Mouse (Mus musculus) kidney, embryonic 15.5 days (tissue): ENCODE measurements around the gene Gm17455. TPM values are rescaled to one million over a fixed set of nuclear protein-coding genes. Genes with fewer than 3 reads are reported as not detected.

ENCODE experiments used
- ATAC-seq: fragments of 200-750 bp; cut with Nextera tagmentation; replicated peaks from 2 replicates; pipeline ENCODE4 v1.8.0; 2017; ENCODE audit warnings: moderate TSS enrichment; ENCODE audit not compliant: low FRiP score
- H3K27ac ChIP-seq: fragments of 300-500 bp; sonication (generic); 2 replicates; pipeline ENCODE4 v1.5.1; 2015; ENCODE audit warnings: mild to moderate bottlenecking, inconsistent platforms
- H3K27me3 ChIP-seq: fragments of 300-500 bp; sonication (generic); 2 replicates; pipeline ENCODE4 v1.6.1; 2015; ENCODE audit warnings: inconsistent platforms
- H3K36me3 ChIP-seq: fragments of 300-500 bp; sonication (generic); 2 replicates; pipeline ENCODE4 v1.6.1; 2015; ENCODE audit warnings: inconsistent platforms
- H3K4me1 ChIP-seq: fragments of 300-500 bp; sonication (generic); 2 replicates; pipeline ENCODE4 v1.6.1; 2015; ENCODE audit warnings: inconsistent platforms
- H3K4me2 ChIP-seq: fragments of 300-500 bp; sonication (generic); 2 replicates; pipeline ENCODE4 v1.6.1; 2015; ENCODE audit warnings: moderate library complexity, mild to moderate bottlenecking, inconsistent platforms
- H3K4me3 ChIP-seq: fragments of 300-500 bp; sonication (generic); replicated peaks from 2 replicates; pipeline ENCODE4 v1.5.1; 2015; ENCODE audit warnings: mild to moderate bottlenecking, inconsistent platforms
- H3K9ac ChIP-seq: fragments of 300-500 bp; sonication (generic); 2 replicates; pipeline ENCODE4 v1.6.1; 2015; ENCODE audit warnings: mild to moderate bottlenecking, inconsistent platforms
- H3K9me3 ChIP-seq: fragments of 300-500 bp; sonication (generic); replicated peaks from 2 replicates; pipeline ENCODE4 v1.6.1; 2016; ENCODE audit warnings: inconsistent platforms
- WGBS: fragments of 180-500 bp; shearing (Covaris S2); methylation state at CpG from one replicate; pipeline ENCODE4 v1.1.7; 2015; ENCODE audit warnings: mixed read lengths; 5-methylcytosine and 5-hydroxymethylcytosine counted together
- polyA plus RNA-seq: library from polyadenylated mRNA; unstranded; fragments of >200 nt; fragmentation: Nextera tagmentation; extraction: Ambion mirVana; gene quantifications from 2 replicates; pipeline ENCODE4 v1.2.1, GENCODE M21; 2015

Gm17455 gene
- polyA plus RNA-seq: 0.62 and 0.88 TPM in 2 replicates

DNA sequence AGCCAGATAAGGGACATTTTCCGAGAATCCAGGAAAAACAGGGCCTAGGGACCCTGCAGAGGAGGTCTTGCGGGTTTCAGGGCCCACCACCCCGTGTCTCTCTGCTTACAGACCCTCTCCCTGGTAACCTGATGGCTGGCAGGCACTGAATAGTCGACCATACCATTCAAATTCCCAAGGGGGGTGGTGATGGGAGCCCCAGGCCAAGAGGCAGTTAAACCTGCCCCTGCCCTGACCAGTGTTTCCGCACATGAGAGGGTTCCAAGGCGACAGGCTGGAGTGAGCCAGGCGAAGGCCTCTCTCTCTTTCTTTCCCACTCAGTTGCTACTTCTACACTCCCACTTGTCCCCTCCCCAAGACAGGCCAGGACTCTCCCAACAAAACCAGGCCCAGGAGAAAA, at the start of gene Gm17455:
Gene Gm17455 (plus strand): TSS at position 278 of the 400 bp plus-strand sequence.
- H3K9ac ChIP-seq: no peak within 1 kb of the TSS
- H3K27me3 ChIP-seq: no peaks in the 10 kb centered on the region
- 49% methylated on average over 7 of the region's 7 CpGs for WGBS

DNA sequence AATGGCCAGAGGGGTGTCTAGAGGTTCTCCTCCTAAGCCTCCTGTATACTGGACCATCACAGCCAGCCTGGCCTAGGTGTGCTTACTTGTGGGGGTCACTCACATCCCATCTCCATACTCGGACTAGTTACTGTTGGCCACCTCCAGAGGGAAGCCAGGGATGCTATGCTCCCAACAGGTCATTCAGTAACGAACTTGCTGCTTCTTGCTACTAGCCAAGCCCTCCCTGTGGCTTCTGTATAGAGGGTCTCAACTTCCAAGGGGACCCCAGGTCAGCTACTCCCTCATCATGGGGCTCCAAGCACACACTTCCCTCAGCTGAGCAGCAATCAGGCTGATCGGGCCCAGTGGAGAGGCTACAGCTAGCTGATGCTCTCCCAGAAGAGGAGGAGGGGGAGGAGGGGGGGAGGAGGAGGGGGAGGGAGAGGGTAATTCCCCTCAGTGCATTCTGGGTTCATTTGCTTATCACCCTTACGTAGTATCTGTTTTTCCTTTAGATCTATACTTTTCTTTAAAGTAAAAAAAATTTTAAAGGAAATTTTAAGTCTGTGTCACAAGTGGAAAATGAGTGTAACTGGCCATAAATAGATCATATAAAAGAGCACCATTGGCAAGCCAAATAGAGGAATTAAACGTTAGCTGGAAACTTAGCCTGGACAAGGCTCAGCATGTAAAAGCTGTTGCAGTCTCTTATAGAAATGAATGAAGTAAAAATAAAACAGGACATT, 49.3 kb upstream of the Gm17455 start:
- Histone ChIP-seq H3K9ac (0 out of 2 replicates have a peak overlapping the region, but pooled peaks have one; percentile 3), H3K4me2 (peak overlapping the region; percentile 41), H3K27me3 (peaks cover 12% of the 10 kb centered on the region; the same call in 1 of the 2 replicates), H3K4me3 (0 out of 2 replicates have a peak overlapping the region, but pooled peaks have one; percentile 21), H3K4me1 (peaks cover 73% of the 10 kb centered on the region), H3K27ac (peak overlapping the region; percentile 90), H3K36me3 (no peaks in the 10 kb centered on the region), H3K9me3 (no peaks in the 10 kb centered on the region)
- ATAC-seq: no peak
- 40% methylated on average over 5 of the region's 5 CpGs for WGBS

More for the DNA sequence above, at the start of gene Gm17455:
- H3K9me3 ChIP-seq: no peaks in the 10 kb centered on the region
- H3K4me3 ChIP-seq: no peak within 1 kb of the TSS
- no peak for ATAC-seq
- H3K27ac ChIP-seq: no peak within 1 kb of the TSS
- H3K36me3 ChIP-seq: no peaks in the 10 kb centered on the region
- no peak within 1 kb of the TSS for H3K4me2 ChIP-seq
- H3K4me1 ChIP-seq: peaks cover 6% of the 10 kb centered on the region

DNA sequence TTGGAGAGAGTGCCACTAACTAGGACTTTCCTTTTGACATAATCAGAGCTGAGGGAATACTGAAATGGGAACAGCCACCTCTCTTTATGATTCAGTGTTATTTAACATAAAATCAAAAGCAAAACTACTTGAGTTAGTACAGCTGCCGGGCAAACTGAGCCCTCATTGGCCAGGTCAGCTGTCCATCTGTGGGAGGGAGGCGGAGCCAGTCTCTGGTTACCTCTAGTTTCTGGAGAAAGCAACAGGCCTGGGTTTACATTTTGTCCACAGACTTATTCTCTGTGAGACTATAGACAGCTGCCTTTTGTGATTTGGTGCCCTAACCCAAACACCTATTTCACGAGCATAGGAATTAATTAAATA, 48.7 kb upstream of the Gm17455 start:
- ATAC-seq: peak; percentile 46; the same call in 1 of the 2 replicates
- peaks cover 12% of the 10 kb centered on the region; the same call in 1 of the 2 replicates for H3K27me3 ChIP-seq
- H3K9ac ChIP-seq: no peak overlapping the region
- 34% methylated on average over 3 of the region's 3 CpGs for whole genome bisulfite sequencing
- H3K36me3 ChIP-seq: no peaks in the 10 kb centered on the region
- H3K4me1 ChIP-seq: peaks cover 73% of the 10 kb centered on the region
- peak overlapping the region; percentile 41 for H3K4me2 ChIP-seq
- H3K9me3 ChIP-seq: no peaks in the 10 kb centered on the region
- peak overlapping the region; percentile 90 for H3K27ac ChIP-seq
- H3K4me3 ChIP-seq: 0 out of 2 replicates have a peak overlapping the region, but pooled peaks have one; percentile 21

DNA sequence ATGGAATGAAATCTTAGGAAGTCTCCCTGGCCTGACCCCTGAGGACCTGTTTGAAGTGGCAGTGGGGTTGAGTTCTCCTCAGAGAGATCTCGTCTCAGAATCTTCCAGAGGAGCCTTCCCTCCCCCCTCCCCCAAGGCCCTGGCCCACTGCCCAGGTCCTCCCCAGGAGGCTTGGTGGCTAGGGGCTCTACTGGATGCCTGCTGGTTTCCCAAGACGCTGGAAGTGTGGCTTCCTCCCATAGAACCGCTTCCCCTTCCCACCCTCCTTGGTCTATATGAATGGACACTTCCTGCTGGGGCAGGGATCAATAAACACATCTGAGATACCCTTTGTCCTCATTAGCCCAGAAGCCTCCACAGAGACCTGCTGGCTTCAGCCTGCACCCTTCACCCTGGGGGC, 48.3 kb upstream of the Gm17455 start:
- 19% methylated on average over 3 of the region's 3 CpGs for WGBS
- Histone ChIP-seq H3K27me3 (peaks cover 7% of the 10 kb centered on the region; the same call in 1 of the 2 replicates), H3K9ac (no peak overlapping the region), H3K36me3 (no peaks in the 10 kb centered on the region), H3K4me2 (peak overlapping the region; percentile 41; the same call in 1 of the 2 replicates), H3K9me3 (no peaks in the 10 kb centered on the region), H3K27ac (peak overlapping the region; percentile 90), H3K4me3 (no peak overlapping the region), H3K4me1 (peaks cover 71% of the 10 kb centered on the region)
- no peak for ATAC-seq

DNA sequence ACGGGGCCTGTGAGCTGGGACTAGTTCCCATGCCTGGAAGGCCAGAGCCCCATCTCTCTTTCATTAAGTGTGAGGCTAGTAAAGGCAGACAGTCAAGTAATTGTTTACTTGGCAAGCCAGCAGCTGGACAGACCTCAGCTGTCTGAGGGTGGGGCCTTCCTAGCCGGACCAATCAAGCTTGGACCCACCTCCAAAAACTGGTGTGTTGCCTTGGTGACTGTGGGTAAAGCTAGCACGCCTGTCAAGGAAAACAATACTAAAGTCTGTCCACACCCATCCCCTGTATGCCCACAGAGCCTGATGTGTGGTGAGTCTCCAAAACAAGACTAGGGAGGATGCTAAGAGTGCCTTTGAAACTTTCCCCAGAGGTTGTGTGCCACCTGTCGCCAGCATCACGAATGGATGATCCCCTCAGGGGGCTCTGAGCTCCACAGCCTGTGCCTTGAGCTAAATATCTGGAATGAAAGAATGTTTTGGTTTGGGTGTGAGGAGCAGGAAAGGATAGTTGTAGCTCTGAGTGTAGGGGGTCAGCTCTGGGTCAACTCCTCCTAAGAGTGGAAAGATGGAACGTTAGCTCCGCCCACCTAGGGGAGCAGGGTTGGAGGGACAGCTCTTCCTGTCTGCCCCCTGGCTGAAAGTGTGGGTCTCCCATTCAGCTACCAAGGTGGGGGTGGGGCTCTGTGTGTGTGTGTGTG, 47.6 kb upstream of the Gm17455 start:
- no peak overlapping the region for H3K9ac ChIP-seq
- H3K4me2 ChIP-seq: peak overlapping the region; percentile 41; the same call in 1 of the 2 replicates
- H3K27ac ChIP-seq: peak overlapping the region; percentile 90
- 30% methylated on average over 7 of the region's 7 CpGs for WGBS
- H3K4me1 ChIP-seq: peaks cover 64% of the 10 kb centered on the region
- no peaks in the 10 kb centered on the region for H3K36me3 ChIP-seq
- peaks cover 5% of the 10 kb centered on the region; the same call in 1 of the 2 replicates for H3K27me3 ChIP-seq
- H3K9me3 ChIP-seq: no peaks in the 10 kb centered on the region
- H3K4me3 ChIP-seq: no peak overlapping the region
- ATAC-seq: peak; percentile 35; the same call in 1 of the 2 replicates

DNA sequence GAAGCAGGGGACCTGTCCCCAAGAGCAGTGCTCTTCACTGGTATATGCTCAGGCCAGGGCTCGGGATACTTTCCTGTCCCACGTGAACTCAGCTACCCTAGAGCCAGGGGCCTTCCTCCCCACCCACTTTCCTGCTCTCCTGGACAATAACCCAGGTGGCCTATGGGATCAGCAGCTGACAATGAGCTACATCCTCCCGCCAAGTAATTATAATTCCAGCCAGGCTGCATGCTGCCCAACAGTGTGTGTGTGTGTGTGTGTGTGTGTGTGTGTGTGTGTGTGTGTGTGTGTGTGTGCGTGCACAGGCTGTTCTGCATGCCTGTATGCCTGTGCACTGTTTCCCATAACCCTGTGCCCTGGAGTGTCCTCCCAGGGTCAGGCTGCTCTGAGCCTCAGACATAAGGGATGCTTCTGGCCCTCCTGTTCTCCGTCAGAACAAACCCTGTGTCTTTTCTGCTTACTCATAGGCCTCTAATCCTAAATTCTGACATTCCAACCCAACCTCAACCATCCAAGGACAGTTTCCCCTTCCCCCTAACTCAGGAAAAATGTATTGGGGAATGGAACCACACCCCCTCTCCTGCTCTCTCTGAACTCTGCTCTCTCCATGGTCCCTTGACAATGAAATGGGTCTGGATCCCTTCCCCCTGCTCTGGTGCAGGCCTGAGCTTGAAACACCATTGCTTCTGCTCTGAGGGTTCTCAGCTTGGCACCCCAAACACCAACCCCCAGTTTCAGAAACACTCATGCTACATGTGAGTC, 46.1 kb upstream of the Gm17455 start:
- H3K4me3 ChIP-seq: no peak overlapping the region
- 56% methylated on average over 5 of the region's 5 CpGs for WGBS
- H3K4me1 ChIP-seq: peaks cover 49% of the 10 kb centered on the region
- 0 out of 2 replicates have a peak overlapping the region, but pooled peaks have one; percentile 13 for H3K27ac ChIP-seq
- no peak overlapping the region for H3K4me2 ChIP-seq
- no peak for ATAC-seq
- no peaks in the 10 kb centered on the region for H3K36me3 ChIP-seq
- no peak overlapping the region for H3K9ac ChIP-seq
- no peaks in the 10 kb centered on the region for H3K27me3 ChIP-seq
- no peaks in the 10 kb centered on the region for H3K9me3 ChIP-seq

DNA sequence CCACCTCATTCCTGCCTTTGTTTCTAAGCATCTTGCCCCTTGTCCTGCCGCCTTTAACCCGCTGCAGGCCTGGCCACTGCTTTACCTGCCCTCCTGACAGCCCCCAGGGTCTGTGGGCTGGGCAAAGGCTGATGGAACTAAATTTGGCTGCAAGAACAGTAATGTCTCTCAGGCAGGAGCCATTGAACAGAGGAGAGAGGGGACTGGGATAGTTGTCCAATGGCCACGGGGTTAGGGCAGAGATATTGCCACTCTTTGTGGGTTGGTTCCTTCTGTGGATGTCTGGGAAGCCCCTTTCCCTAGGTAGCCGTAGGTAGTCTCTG, 45.6 kb upstream of the Gm17455 start:
- ATAC-seq: no peak
- Histone ChIP-seq H3K27me3 (no peaks in the 10 kb centered on the region), H3K27ac (0 out of 2 replicates have a peak overlapping the region, but pooled peaks have one; percentile 13), H3K4me3 (no peak overlapping the region), H3K9me3 (no peaks in the 10 kb centered on the region), H3K4me1 (peaks cover 44% of the 10 kb centered on the region), H3K9ac (no peak overlapping the region), H3K4me2 (no peak overlapping the region), H3K36me3 (no peaks in the 10 kb centered on the region)
- WGBS: 90% methylated on average over 4 of the region's 4 CpGs

DNA sequence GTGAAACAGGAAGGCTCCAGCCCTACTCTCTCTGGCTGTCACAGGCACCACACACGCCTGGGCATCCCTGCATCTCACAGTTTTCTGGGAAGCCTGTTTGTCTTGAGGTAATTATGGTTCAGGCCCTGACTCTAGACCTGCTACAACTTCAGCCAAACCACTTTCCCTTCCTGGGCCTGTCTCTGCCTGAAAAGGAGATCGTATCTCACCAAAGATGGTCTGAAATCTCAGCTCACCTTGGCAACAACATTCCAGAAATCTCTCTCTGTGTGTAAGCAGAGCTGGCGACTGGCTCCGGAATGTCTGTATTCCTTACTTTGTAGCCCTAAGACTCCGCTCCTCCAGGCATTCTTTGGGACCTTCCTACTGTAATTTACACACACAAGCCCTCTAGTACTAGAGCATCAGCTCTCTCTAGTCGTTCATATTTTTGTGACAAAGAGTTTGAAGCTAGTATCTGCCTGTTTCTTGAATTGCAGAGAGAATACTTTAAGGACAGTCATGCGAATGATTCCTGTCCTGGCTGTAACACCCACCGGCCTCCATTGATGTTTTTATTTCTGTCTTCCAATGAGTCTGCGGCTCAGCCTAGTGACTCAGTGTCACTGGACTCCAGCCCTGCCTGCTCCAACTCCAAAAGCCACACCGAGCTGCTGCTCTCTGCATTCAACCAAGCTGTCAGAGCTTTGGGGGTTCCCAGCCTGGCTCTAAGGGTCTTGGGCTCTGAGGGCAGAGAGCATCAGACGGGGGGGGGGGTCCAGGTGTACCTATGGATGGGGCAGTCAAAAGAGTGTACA, 44.4 kb upstream of the Gm17455 start:
- no peaks in the 10 kb centered on the region for H3K9me3 ChIP-seq
- no peak overlapping the region for H3K4me3 ChIP-seq
- 57% methylated on average over 11 of the region's 11 CpGs for WGBS
- H3K27me3 ChIP-seq: no peaks in the 10 kb centered on the region
- H3K36me3 ChIP-seq: no peaks in the 10 kb centered on the region
- H3K9ac ChIP-seq: no peak overlapping the region
- peaks cover 34% of the 10 kb centered on the region for H3K4me1 ChIP-seq
- no peak for ATAC-seq
- H3K27ac ChIP-seq: 0 out of 2 replicates have a peak overlapping the region, but pooled peaks have one; percentile 22
- H3K4me2 ChIP-seq: no peak overlapping the region

DNA sequence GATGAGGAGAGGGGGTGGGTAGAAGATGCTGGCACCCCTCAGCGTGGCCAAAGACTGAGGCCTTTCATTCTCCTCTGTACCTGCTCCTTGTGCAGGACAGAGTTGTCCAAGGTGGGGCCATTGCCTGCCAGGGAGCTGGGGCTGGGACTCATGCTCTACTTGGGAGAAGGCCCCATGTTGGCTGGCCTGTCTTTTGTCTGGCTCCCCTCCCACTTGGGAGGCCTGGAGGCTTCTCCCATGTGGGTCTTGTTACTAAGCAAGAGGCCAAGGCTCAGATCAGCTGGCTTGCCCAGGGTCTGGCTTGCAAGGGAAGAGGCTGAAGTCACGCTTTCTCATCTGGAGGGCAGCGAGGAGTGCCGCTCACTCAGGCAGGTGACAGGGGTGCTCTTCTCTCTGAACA, 42.1 kb upstream of the Gm17455 start:
- H3K27me3 ChIP-seq: no peaks in the 10 kb centered on the region
- H3K4me2 ChIP-seq: no peak overlapping the region
- H3K9me3 ChIP-seq: no peaks in the 10 kb centered on the region
- H3K36me3 ChIP-seq: no peaks in the 10 kb centered on the region
- no peak for ATAC-seq
- no peak overlapping the region for H3K4me3 ChIP-seq
- H3K9ac ChIP-seq: no peak overlapping the region
- 80% methylated on average over 4 of the region's 4 CpGs for WGBS
- H3K27ac ChIP-seq: no peak overlapping the region
- peaks cover 23% of the 10 kb centered on the region for H3K4me1 ChIP-seq

DNA sequence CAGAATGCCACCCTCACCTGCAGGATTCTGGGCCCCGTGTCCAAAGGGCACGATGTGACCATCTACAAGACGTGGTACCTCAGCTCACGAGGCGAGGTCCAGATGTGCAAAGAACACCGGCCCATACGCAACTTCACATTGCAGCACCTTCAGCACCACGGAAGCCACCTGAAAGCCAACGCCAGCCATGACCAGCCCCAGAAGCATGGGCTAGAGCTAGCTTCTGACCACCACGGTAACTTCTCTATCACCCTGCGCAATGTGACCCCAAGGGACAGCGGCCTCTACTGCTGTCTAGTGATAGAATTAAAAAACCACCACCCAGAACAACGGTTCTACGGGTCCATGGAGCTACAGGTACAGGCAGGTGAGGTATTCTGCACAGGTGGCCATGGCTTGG, 41.6 kb upstream of the Gm17455 start:
- Histone ChIP-seq H3K9me3 (no peaks in the 10 kb centered on the region), H3K4me1 (peaks cover 23% of the 10 kb centered on the region), H3K36me3 (no peaks in the 10 kb centered on the region), H3K4me2 (no peak overlapping the region), H3K27ac (no peak overlapping the region), H3K4me3 (no peak overlapping the region), H3K9ac (no peak overlapping the region), H3K27me3 (no peaks in the 10 kb centered on the region)
- WGBS: 95% methylated on average over 14 of the region's 14 CpGs
- ATAC-seq: no peak

DNA sequence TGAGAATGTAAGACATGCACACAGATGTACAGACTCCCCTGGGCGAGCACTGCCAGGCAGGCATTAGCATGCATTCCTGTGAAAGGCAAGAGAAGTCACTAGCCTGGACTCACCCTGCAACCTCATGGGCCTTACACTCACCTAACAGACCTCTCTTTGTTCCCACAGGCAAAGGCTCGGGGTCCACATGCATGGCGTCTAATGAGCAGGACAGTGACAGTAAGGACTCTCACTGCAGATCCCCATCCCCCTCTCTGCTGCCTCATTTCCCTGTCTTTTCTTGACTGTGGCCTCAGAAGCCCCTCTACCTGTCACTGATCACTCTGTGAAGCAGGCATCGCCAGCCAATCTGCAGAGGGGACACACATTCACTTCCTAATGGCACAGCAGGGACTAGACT, 40.8 kb upstream of the Gm17455 start:
- Histone ChIP-seq H3K9me3 (no peaks in the 10 kb centered on the region), H3K27ac (no peak overlapping the region), H3K4me1 (peaks cover 16% of the 10 kb centered on the region), H3K4me2 (no peak overlapping the region), H3K4me3 (no peak overlapping the region), H3K36me3 (no peaks in the 10 kb centered on the region), H3K9ac (no peak overlapping the region), H3K27me3 (no peaks in the 10 kb centered on the region)
- WGBS: 45% methylated on average over 4 of the region's 4 CpGs
- ATAC-seq: no peak
